Mouse (Mus musculus): ENCODE results near the gene Itpk1. TPM values are rescaled to one million over a fixed set of nuclear protein-coding genes. Genes with fewer than 3 reads are reported as not detected.
A peak's percentile ranks its signal among the peaks of the same experiment; 100 is the strongest.

The Itpk1 gene
- total RNA-seq, 2 experiments from 2014 or later: 69.2 to 70.5 TPM

GRCm38 (mm10) chr12:102714116-102714515 lies 9.4 kb upstream of the Itpk1 start:
- DNase-seq (ENCODE audit: low spot score in 2 of 2): no peak

GRCm38 (mm10) chr12:102713153-102713865 lies 8.6 kb upstream of the Itpk1 start:
- no peak for DNase-seq (ENCODE audit: low spot score in 2 of 2)

DNA sequence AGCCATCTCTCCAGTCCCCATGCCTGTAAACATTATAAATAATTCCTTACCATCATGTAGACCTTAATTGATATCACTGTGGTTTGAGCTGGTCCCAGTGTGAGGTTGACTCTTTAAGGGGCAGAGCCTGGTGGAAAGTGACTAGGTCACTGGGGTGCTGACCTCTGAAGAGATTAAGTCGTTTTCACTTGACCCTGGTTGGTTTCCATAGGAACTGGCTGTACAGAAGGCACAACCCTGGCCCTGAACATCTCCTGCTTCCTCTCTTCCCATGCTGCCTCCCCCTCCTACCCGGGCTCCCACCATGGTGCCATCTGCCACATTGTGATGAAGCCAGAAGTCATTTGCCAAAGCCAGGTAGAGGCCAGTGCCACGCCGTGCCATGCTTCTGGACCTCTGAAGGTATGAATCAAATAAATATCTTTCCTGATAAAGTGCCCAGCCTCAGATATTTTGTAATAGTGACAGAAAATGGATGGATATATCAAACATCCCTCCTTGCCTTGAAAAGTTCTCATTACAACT lies 6.2 kb upstream of the Itpk1 start:
- no peak for DNase-seq (ENCODE audit: low spot score in 2 of 2)

GRCm38 (mm10) chr12:102709896-102710295 lies 5.2 kb upstream of the Itpk1 start:
- DNase-seq (ENCODE audit: low spot score in 2 of 2): no peak

- no peak for DNase-seq (ENCODE audit: low spot score in 2 of 2)
Measured at GRCm38 (mm10) chr12:102708220-102708619, 3.5 kb upstream of the Itpk1 start.

DNA sequence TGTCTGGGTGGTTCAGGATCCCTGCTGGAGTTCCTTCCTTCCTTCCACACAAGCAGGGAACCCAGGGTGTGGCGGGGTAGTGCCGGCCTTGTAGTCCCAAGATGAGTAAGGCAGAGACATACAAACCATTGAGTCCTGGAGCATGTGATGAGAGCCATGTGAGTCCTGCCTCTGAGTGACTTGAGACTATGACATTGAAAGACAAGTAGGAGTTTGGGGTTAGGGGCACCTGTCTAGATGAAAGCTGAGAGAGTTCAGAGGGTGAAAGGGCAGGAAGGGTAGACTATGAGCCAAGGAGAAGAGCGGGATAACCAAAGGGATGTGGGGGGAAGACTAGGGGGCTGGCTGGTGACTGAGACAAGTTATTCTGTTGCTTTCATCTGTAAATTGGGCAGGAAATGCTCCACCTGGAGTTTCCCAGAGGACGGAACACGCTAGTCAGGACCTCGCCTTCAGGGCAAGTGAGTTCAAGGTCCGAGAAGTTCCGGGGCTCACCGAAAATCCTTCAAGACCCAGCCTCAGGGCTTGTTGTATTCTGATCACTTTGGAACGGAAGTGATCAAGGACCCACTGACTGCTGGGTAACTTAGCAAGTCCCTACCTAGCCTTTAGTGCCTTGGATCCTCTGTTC lies 2.2 kb upstream of the Itpk1 start:
- no peak for DNase-seq (ENCODE audit: low spot score in 2 of 2)

DNA sequence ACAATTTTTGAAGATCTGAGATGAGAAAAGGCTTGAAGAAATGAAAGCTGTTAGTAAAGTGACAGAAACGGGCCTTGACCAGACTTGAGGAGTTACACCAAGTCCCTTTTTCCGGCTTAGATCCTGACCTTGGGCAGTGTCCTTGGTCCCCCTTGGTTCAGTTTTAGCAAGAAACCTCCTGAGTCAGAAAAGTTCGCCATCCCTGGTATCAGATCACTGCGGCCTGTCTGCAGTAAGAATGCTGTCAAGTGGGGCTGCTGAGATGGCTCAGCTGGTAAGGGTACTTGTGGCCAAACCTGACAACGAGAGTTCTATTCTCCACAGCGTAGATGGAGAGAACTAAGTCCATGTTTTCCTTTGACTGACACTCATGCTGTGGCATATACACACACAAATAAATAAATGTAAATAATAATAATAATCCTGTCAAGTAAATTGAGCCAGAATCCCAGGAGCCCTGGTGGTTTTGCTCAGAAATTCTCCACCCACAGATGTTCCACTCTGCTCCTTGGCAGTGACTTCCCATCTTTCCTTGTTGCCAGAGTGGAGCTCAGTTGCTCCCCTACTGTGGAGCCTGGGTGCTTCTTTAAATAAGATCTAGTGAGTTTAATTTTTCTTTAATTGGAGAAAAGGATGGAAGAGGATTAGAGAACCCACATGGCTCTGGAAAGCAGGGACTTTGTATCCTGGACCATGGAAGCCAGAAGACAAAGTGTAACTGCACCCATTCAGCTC lies 1.3 kb upstream of the Itpk1 start:
- DNase-seq (ENCODE audit: low spot score in 2 of 2): no peak

GRCm38 (mm10) chr12:102705216-102705871 lies 614 bp upstream of the Itpk1 start:
- DNase-seq (ENCODE audit: low spot score in 2 of 2): peak; percentile 84 to 92

- DNase-seq (ENCODE audit: low spot score in 2 of 2): no peak
Measured at GRCm38 (mm10) chr12:102703921-102704408, 765 bp downstream of the Itpk1 start.

DNA sequence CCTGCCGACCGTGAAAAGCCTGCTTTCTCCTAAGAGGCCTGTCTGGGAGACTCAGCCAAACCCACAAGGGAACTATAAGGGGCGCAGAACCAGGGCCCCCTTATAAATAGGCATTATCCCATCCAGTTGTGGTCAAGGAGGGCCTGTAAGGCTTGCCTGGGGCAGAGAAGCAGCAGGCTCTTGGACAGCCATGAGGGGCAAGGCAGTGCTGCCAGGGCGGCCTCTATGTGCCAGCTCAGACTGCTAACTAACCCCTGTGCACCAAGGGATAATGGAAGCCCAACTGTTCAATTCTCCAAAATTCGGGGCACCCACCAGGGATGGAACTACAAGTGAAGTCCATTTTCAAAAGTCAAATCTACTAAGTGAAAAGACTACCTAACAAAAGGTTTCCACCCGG lies 1.3 kb downstream of the Itpk1 start:
- DNase-seq (ENCODE audit: low spot score in 2 of 2): peak in 1 of 2 experiments; percentile 47

DNA sequence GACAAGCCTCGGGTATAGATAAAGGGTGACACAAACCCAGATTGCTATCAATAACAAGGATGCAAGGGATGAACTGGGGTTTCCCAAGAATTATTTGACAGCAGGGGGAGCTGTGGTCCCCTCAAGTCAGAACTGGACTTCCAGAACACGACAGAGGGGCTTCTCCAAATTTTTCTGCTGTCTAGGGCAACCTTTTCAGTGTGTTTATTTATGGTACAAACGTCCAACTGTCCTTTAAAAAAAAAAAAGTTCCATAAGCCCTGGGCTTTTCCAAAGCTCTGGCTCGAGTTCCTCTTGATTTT lies 1.7 kb downstream of the Itpk1 start:
- DNase-seq (ENCODE audit: low spot score in 2 of 2): peak in 1 of 2 experiments; percentile 73

- DNase-seq (ENCODE audit: low spot score in 2 of 2): peak in 1 of 2 experiments; percentile 88
Measured at GRCm38 (mm10) chr12:102702356-102703110, 2.2 kb downstream of the Itpk1 start.

DNA sequence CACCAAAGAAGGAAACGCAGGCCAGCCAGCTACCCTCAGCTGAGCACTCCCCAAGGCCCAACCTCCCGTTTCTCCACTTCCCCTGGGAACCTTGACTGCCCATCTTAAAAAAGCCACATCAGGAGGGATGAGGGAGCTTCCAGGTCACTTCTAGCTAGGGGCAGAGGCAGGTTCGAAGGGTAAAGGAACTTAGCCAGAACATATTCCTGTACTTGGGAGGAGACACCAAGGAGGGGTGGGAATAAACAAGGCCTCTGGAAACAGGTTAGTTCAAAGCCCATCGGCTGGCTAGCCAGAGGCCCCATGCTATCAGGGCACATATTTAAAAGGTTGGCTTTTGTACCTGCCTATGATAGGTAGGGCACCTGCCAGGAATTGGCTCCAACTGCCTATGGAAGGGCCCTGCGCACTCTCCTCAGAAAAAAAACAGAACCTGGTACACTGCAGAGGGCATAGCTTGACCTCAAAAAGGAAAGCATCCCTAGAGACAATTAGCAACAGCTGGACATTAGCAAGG lies 3.0 kb downstream of the Itpk1 start:
- DNase-seq (ENCODE audit: low spot score in 2 of 2): no peak

DNA sequence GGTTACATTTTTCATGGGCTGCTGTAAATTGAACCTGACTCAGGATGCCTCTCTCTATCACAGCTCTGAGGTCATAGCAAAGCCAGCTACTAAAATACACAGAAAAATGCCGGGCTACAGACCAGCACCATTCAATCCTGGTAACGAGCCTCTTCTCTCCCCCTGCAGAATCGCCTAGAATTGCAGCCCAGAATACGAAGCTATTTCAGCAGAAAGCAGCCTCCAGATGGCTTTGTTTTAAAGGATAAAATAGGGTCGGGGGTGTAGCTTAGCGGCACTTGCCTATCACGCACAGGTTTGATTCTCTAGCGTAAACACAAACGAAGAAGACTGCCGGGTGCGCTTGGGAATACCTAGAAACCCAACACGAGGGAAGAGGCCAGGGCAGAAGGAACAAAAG lies 4.3 kb downstream of the Itpk1 start:
- peak in 1 of 2 experiments; percentile 50 for DNase-seq (ENCODE audit: low spot score in 2 of 2)

- no peak for DNase-seq (ENCODE audit: low spot score in 2 of 2)
Measured at GRCm38 (mm10) chr12:102699156-102699555, 5.6 kb downstream of the Itpk1 start.

GRCm38 (mm10) chr12:102698089-102698684 lies 6.5 kb downstream of the Itpk1 start:
- no peak for DNase-seq (ENCODE audit: low spot score in 2 of 2)

DNA sequence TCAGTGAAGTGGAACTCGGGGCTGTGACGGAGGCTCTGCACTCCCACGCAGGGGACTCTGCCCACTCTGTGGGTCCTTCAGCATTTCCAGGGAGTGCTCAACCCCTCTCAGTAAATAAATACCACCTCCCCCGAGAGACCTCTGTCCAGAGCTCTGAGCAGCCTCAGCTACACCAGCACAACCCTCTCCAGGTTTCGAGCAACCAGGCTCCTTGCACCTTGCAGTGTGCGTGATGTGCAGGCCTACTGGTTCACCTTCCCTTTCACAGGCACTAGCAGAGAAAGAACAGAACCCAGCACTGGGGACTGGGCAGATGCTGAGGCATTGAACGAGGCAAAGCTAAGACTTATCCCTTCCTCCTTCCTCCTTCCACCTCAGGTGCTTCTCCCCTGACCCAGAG lies 7.3 kb downstream of the Itpk1 start:
- no peak for DNase-seq (ENCODE audit: low spot score in 2 of 2)

- DNase-seq (ENCODE audit: low spot score in 2 of 2): no peak
Measured at GRCm38 (mm10) chr12:102696635-102697354, 7.9 kb downstream of the Itpk1 start.

All from layer of hippocampus, adult 18-20 months (tissue).